Mouse (Mus musculus) CD4-positive naive resting alpha-beta T cell, adult 76 days (primary cell): Measurements from ENCODE around the gene Fam98b. TPM values are rescaled to one million over a fixed set of nuclear protein-coding genes. Genes with fewer than 3 reads are reported as not detected.

Experiments
- total RNA-seq: library from RNA; stranded (reverse); gene quantifications from one replicate; pipeline ENCODE4 v1.2.4, GENCODE M21; 2023

Fam98b gene
- 32.5 TPM for total RNA-seq

GRCm38 (mm10) chr2:117249255-117250000 is at the start of gene Fam98b:
TSS of gene Fam98b (plus strand) at chr2:117249739.

Other genes starting within 250 kb of the Fam98b start
- 4.5 TPM for gene Spred1, start 128.4 kb upstream of the Fam98b start, total RNA-seq
- 267 TPM for gene Rasgrp1, start 93.3 kb downstream of the Fam98b start, total RNA-seq